Mouse (Mus musculus) gastrocnemius, postnatal 14 days (tissue): ENCODE results near the gene Mag. TPM values are rescaled to one million over a fixed set of nuclear protein-coding genes. Genes with fewer than 3 reads are reported as not detected.
"Not testable (repeated sequence)": the region's sequence is repeated elsewhere in the genome, so short reads cannot be mapped to it uniquely, and the experiment has no call there.

Experiments used
- DNase-seq: peaks from one replicate; pipeline ENCODE4 v3.0.0; 2021; ENCODE audit warnings: mixed read lengths
- intact Hi-C: fragments of 180-260 bp; cut with DNase I; formaldehyde crosslinking; loops from one replicate; pipeline ENCODE4 v1.15.1; 2025; ENCODE audit warnings: low total_unique reads
- total RNA-seq, 2 experiments: library from RNA; stranded (reverse); gene quantifications; 2 replicates each; pipeline ENCODE4 v1.2.3; 2021

Gene Mag
- total RNA-seq, 2 experiments from 2014 or later, result 3.5 to 9.6 TPM

GRCm38 (mm10) chr7:30943909-30944635 lies 29.4 kb upstream of the Mag start, which contains the start of gene Hamp:
Hamp (minus strand) TSS chr7:30944032.
- no peak for DNase-seq
- intact Hi-C loops, result no loop called here

DNA sequence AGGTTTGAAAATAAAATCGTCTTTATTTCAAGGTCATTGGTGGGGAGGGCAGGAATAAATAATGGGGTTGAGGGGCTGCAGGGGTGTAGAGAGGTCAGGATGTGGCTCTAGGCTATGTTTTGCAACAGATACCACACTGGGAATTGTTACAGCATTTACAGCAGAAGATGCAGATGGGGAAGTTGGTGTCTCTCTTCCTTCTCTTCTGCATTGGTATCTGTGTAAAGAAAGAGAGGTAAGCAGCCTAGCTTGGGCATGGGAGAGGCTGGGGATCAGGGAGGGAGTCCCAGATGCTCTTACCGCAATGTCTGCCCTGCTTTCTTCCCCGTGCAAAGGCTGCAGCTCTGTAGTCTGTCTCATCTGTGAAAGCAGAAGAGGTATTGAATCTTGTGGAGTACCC lies 27.7 kb upstream of the Mag start:
- intact Hi-C loops, DNase-seq: not testable (repeated sequence)

GRCm38 (mm10) chr7:30940070-30940469 lies 25.4 kb upstream of the Mag start:
- DNase-seq, intact Hi-C loops: not testable (repeated sequence)

DNA sequence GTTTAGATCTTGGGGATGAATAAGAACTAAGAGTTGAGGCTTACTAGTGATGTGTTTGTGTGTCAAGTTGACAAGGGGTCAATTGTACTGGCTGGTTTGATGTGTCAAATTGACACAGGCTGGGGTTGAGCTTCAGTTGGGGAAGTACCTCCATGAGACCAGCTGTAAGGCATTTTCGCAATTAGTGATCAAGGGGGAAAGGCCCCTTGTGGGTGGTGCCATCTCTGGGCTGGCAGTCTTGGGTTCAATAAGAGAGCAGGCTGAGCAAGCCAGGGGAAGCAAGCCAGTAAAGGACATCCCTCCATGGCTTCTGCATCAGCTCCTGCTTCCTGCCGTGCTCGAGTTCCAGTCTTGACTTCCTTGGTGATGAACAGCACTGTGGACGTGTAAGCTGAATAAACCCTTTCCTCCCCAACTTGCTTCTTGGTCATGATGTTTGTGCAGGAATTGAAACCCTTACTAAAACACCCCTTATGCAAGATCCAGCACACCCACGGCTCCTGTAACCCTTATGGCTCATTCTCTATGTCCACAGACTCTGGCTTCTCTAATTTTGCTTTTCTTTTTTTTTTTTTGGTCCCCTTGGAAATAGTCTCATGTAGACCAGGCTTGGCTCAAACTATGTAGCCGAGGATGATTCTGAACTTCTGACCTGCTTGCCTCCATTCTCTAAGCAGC lies 20.9 kb upstream of the Mag start:
- intact Hi-C loops, result not testable (repeated sequence)

DNA sequence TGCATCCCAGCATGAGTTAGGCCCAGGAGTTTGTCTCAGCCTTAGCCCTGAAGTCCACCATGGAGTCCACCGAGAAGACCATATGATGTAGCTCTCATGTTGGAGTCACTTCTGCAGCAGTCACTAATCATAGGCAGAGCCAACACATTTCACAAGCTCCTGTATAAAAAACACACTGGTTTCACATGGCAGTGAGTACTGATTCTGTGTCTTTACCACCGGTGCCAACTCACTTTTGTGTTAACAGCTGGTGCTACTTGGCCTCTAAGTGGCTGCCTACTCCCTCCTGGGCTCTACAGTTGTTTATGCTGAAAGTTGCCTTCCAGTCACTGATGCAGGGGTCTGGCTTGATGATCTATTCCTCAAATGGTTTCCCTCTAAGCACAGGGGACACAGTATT lies 9.9 kb upstream of the Mag start, which contains the start of gene Hamp2:
Hamp2 (minus strand) TSS at position 101 of the 400 bp plus-strand sequence.
- DNase-seq, intact Hi-C loops: not testable (repeated sequence)

More for the DNA sequence above, 20.9 kb upstream of the Mag start:
- not testable (repeated sequence) for DNase-seq

- DNase-seq, result no peak
- intact Hi-C loops, result no loop called here
These were observed 9.4 kb upstream of the Mag start for GRCm38 (mm10) chr7:30924071-30924470.

DNA sequence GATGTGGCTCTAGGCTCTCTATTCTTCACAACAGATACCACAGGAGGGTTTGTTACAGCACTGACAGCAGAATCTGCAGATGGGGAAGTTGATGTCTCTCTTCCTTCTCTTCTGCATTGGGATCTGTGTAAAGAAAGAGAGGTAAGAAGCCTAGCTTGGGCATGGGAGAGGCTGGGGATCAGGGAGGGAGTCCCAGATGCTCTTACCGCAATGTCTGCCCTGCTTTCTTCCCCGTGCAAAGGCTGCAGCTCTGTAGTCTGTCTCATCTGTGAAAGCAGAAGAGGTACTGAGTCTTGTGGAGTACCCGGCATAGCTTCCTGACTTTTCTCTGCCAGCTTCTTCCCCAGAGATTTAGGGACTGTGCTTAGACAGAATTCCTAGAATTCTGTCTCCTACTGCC lies 7.8 kb upstream of the Mag start:
- DNase-seq, intact Hi-C loops: not testable (repeated sequence)

GRCm38 (mm10) chr7:30920217-30920616 lies 5.5 kb upstream of the Mag start:
- intact Hi-C loops, result no loop called here
- DNase-seq, result no peak

DNA sequence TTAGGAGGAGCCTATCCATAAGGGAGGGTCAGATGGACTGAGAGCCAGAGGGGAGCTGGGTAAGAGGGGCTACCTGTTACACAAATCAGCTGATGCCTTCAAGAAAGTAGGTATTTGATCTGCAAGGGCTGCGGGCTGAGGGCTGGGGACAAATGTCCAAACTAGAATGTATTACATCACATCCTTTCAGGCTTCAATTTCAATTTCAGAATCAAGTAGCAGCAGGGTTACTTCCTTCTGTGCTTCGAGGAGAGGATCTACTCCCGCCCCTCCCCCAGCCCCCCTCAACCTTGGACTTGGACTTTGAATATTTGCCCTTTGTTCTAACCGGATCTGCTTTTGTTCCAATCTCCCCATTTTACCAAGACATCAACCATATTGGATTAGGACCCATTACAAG lies 2.5 kb upstream of the Mag start:
- no peak for DNase-seq
- intact Hi-C loops, result no loop called here

GRCm38 (mm10) chr7:30916713-30917112 lies 2.0 kb upstream of the Mag start:
- DNase-seq, result no peak
- intact Hi-C loops, result no loop called here

DNA sequence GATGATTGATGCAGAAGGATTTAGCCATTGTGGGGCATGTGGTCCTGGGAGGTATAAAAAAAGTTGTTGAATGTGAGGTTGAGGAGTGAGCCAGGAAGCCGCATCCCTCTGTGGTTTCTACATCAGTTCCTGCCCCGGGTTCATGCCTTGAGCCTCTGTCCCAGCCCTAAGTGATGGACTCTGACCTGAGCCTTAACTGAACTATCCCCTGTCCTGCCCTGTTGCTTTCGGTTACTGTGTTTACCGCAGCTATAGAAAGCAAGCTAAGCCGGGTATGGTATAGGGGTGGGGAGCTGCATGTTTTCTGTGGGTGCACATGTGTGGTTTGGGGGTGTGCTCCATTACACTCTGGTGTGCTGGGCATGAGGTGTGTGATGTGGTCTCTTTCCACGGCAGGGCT lies 4.9 kb downstream of the Mag start:
- intact Hi-C loops, result no loop called here
- no peak for DNase-seq

GRCm38 (mm10) chr7:30908992-30909431 lies 5.7 kb downstream of the Mag start:
- intact Hi-C loops, result no loop called here
- no peak for DNase-seq

- DNase-seq, result no peak
- intact Hi-C loops, result no loop called here
These were observed 6.2 kb downstream of the Mag start for GRCm38 (mm10) chr7:30908277-30908991.

GRCm38 (mm10) chr7:30904042-30904441 lies 10.6 kb downstream of the Mag start:
- intact Hi-C loops, result no loop called here
- no peak for DNase-seq

GRCm38 (mm10) chr7:30895217-30895616 lies 19.5 kb downstream of the Mag start:
- intact Hi-C loops, result no loop called here
- no peak for DNase-seq

DNA sequence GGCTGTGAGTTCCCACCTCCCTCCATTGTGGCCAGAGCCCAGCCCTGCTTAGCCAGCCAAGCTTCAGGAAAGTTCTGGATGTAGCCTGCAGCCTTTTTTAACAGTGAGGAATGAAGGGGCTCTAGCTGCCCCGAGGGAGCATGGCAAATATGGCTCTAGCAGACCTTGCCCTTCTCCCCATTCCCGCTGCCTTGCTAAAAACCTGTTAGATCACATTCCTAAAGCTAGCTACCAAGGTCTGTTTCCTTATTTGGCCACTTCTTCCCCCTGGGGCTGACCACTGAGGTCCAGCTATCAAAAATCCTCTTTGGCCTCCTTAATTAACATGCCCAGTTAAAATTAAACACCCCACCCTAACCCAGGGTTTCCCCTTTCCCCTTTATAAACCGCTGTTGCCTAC lies 22.2 kb downstream of the Mag start:
- no peak for DNase-seq
- intact Hi-C loops, result no loop called here

DNA sequence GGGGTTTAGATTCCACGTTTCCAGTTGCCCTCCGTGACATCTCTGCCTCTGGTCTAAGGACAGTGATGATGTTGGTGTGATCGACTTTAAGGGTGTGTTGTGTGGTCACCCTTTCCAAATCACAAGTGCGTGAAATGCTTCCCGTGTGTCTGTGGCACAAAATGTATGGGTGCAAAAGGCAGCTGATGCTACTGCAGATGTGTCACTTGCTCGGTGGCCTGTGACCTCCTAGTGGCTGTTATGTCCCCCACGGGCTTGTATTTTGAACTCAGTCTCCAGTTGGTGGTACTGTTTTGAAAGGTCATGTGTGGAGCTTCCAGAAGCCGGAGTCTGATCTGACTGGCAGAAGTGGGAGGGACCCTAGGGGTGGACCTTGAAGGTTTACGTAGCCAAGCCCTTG lies 22.9 kb downstream of the Mag start:
- intact Hi-C loops, result no loop called here
- no peak for DNase-seq

GRCm38 (mm10) chr7:30890681-30891080 lies 24.0 kb downstream of the Mag start:
- intact Hi-C loops, result no loop called here
- DNase-seq, result no peak

DNA sequence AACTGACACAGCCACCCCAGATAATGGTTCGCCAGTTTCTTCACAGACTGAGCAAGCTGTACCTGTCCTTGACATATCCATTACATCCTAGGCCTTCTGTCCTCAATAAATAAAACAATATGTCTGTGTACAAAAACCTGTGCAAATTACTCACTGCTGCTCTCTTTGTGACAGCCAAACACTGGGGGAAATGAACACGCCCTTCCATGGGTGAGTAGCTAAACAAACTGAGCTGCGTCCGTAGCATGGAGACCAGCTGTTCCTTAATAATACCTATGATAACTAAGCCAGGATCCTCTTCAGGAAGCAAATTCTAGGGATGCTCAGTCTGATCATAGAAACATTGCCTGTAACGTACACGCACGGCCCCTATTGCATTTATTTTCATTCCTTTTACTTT lies 25.9 kb downstream of the Mag start:
- DNase-seq, result no peak
- intact Hi-C loops, result no loop called here

- intact Hi-C loops, result no loop called here
- no peak for DNase-seq
These were observed 27.0 kb downstream of the Mag start for GRCm38 (mm10) chr7:30887568-30888188.
